Mouse (Mus musculus): ENCODE measurements around the gene Vmn1r221. TPM values are rescaled to one million over a fixed set of nuclear protein-coding genes. Genes with fewer than 3 reads are reported as not detected.
"Not testable (repeated sequence)": the region's sequence is repeated elsewhere in the genome, so short reads cannot be mapped to it uniquely, and the experiment has no call there.

The Vmn1r221 gene
- polyA plus RNA-seq (2015; fragmentation: Nextera tagmentation; extraction: Ambion mirVana): not detected in 2 replicates

DNA sequence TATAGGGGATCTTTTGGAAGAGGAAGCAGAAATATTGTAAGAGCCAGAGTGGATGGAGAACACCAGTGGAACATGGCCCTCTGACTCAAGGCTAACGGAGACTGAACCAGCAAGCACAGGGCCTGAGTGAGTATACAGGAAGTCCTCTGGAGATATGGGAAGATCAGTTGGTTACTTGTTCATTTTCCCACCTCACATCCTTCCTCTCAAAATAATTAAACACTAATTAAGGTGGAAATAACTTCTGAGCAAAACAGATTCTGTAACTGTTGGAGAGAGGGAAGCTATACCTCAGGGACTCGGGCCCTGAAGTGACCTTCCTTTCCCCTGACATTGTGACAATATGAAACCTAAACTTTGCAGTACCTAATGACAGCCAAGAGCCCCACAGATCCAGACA is at the start of gene Vmn1r221:
TSS of gene Vmn1r221 (plus strand) at position 301 of the 400 bp plus-strand sequence.
- DNase-seq (ENCODE audit: low spot score): not testable (repeated sequence)

- DNase-seq (ENCODE audit: low spot score): not testable (repeated sequence)
Measured at GRCm38 (mm10) chr13:23166471-23166870, 47.5 kb upstream of the Vmn1r221 start.

GRCm38 (mm10) chr13:23187875-23188274 is 26.1 kb upstream of the Vmn1r221 start, which contains the start of gene Vmn1r220:
Gene Vmn1r220 (minus strand): TSS chr13:23187975.
- no peak for DNase-seq (ENCODE audit: low spot score)

- not testable (repeated sequence) for DNase-seq (ENCODE audit: low spot score)
Measured at GRCm38 (mm10) chr13:23203885-23204284, 10.0 kb upstream of the Vmn1r221 start.

DNA sequence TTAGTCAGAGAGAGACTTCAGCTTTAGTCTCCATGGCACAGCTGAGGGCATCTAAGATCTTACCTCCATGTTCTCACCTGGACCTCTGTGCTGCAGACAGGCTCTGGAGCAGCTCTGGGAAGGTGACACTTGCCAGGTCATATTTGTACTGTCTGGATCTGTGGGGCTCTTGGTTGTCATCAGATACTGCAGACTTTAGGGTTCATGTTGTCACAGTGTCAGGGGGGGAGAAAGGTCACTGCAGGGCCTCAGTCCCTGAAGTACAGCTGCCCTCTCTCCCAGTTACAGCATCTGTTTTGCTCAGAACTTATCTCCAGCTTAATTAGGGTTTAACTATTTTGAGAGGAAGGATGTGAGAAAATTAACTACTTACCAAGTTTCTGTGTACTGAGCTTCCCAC is 21.9 kb downstream of the Vmn1r221 start, which contains the start of gene Vmn1r222:
TSS of gene Vmn1r222 (minus strand) at position 101 of the 400 bp plus-strand sequence.
- DNase-seq (ENCODE audit: low spot score): not testable (repeated sequence)

- DNase-seq (ENCODE audit: low spot score): not testable (repeated sequence)
Measured at GRCm38 (mm10) chr13:23246834-23247233, 32.9 kb downstream of the Vmn1r221 start, which contains the start of gene Vmn1r223. Gene Vmn1r223 (plus strand): TSS chr13:23247134.

DNA sequence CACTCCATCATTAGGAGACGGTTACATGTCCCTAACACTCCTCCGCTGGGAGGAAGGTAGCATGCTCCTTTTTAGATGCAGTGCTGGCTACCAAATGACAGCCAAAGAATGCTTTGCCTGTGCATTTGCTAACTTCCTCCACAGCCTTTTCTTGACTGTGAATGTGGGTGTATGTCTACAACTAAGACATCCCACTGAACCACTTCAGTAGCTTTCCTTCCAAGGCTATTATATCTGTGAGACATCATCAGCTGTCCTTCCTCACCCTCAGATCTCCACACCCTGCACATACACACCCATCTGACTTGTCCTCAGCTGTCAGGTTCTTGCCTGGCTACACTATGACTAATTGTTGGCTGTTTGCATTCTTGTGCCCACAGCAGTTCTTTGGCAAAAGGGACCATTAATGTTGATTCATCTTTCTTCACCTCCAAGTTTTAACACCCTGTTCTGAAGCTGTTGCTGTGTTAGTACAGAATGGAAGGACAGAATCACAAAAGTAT is 44.7 kb downstream of the Vmn1r221 start:
- no peak for DNase-seq (ENCODE audit: low spot score)

- not testable (repeated sequence) for DNase-seq (ENCODE audit: low spot score)
Measured at GRCm38 (mm10) chr13:23268606-23269005, 54.7 kb downstream of the Vmn1r221 start.

DNA sequence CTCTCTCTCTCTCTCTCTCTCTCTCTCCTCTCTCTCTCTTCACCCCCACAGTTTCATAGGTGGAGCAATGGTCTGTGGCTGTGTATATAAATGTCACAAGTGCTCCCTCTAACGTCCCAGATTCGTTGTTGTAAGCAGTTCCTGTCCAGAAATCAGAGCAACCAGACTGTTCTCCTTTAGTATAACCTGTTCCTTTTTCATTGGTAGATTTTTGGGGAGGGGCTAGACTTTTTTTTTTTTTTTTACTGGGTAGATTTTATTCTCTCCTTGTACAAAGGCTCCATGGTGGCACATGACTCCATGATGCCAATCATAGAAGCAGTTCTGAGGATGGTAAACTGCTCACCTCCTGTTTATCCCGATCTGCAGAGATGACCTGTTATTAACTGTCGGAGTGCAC is 55.2 kb downstream of the Vmn1r221 start:
- DNase-seq (ENCODE audit: low spot score): not testable (repeated sequence)

- DNase-seq (ENCODE audit: low spot score): no peak
Measured at GRCm38 (mm10) chr13:23269681-23270080, 55.8 kb downstream of the Vmn1r221 start.

- no peak for DNase-seq (ENCODE audit: low spot score)
Measured at GRCm38 (mm10) chr13:23270321-23271101, 56.6 kb downstream of the Vmn1r221 start.

Other genes with a start within 250 kb of the Vmn1r221 start
- gene Vmn1r213, start 206.5 kb upstream of the Vmn1r221 start, polyA plus RNA-seq (2015; fragmentation: Nextera tagmentation; extraction: Ambion mirVana): not detected in 2 replicates
- gene Vmn1r214, start 183.7 kb upstream of the Vmn1r221 start, polyA plus RNA-seq (2015; fragmentation: Nextera tagmentation; extraction: Ambion mirVana): not detected in 2 replicates
- not detected in 2 replicates for gene Vmn1r215, start 146.1 kb upstream of the Vmn1r221 start, polyA plus RNA-seq (2015; fragmentation: Nextera tagmentation; extraction: Ambion mirVana)
- gene Vmn1r217, start 95.9 kb upstream of the Vmn1r221 start, polyA plus RNA-seq (2015; fragmentation: Nextera tagmentation; extraction: Ambion mirVana): not detected in 2 replicates
- not detected in 2 replicates for gene Vmn1r218, start 81.0 kb upstream of the Vmn1r221 start, polyA plus RNA-seq (2015; fragmentation: Nextera tagmentation; extraction: Ambion mirVana)
- gene Vmn1r219, start 54.8 kb upstream of the Vmn1r221 start, polyA plus RNA-seq (2015; fragmentation: Nextera tagmentation; extraction: Ambion mirVana): not detected in 2 replicates
- gene Vmn1r220, start 26.2 kb upstream of the Vmn1r221 start, polyA plus RNA-seq (2015; fragmentation: Nextera tagmentation; extraction: Ambion mirVana): not detected in 2 replicates
- not detected in 2 replicates for gene Vmn1r222, start 21.8 kb downstream of the Vmn1r221 start, polyA plus RNA-seq (2015; fragmentation: Nextera tagmentation; extraction: Ambion mirVana)
- not detected in 2 replicates for gene Vmn1r223, start 33.0 kb downstream of the Vmn1r221 start, polyA plus RNA-seq (2015; fragmentation: Nextera tagmentation; extraction: Ambion mirVana)
- gene Zfp322a, start 155.1 kb downstream of the Vmn1r221 start, polyA plus RNA-seq (2015; fragmentation: Nextera tagmentation; extraction: Ambion mirVana): 33.0 and 34.5 TPM in 2 replicates
- 13.8 and 15.1 TPM in 2 replicates for gene Abt1, start 209.7 kb downstream of the Vmn1r221 start, polyA plus RNA-seq (2015; fragmentation: Nextera tagmentation; extraction: Ambion mirVana)